10 mouse cellular contexts compared by ENCODE assay signal in genomic region chr11:60465943-60466380, GRCm38 (mm10). TPM values are rescaled to one million over a fixed set of nuclear protein-coding genes. Genes with fewer than 3 reads are reported as not detected.
DNase-seq lines count a peak whose midpoint lies in the region; ATAC-seq and TF ChIP-seq lines count a peak whose summit lies in the region.
"Had no signal": no experiment of that assay in that cellular context is flagged by ENCODE, and none has a peak within 500 bp of the region (broad histone marks: within the 10 kb centered on the region; RNA-seq: fewer than 3 reads in every experiment).

No protein-coding gene starts in this region.

- peak; percentile 51 for TF ChIP-seq CTCF in cortical plate, adult 2 months (IDR thresholded peaks at IDR 0.05; ENCODE audit: extremely low read depth, insufficient read depth, low read length)

- peaks cover 96% of the 10 kb centered on the region for H3K36me3 ChIP-seq in hindbrain, embryonic 10.5 days
- peaks cover 66% of the 10 kb centered on the region for H3K36me3 ChIP-seq in hindbrain, embryonic 16.5 days (ENCODE audit: control insufficient read depth, insufficient read depth, low read length)
- H3K36me3 ChIP-seq in hindbrain, embryonic 13.5 days = peaks cover 97% of the 10 kb centered on the region

- H3K4me3 ChIP-seq in hindbrain, embryonic 10.5 days = no peak overlapping the region
- no peak overlapping the region for H3K4me3 ChIP-seq in hindbrain, embryonic 16.5 days (ENCODE audit: low read length)
- H3K4me3 ChIP-seq in cortical plate, adult 2 months (ENCODE audit: insufficient read depth, low read length) = no peak overlapping the region
- H3K4me3 ChIP-seq in hindbrain, embryonic 13.5 days = no peak overlapping the region
- H3K4me3 ChIP-seq: limb, embryonic 13.5 days; stomach, embryonic 15.5 days had no signal

- peak; percentile 41 for DNase-seq in hindbrain, embryonic 10.5 days (ENCODE audit: low spot score)
- DNase-seq in B cell, adult 2 months = peak; percentile 63 to 67
- DNase-seq in ZHBTc4 (ENCODE audit: low read depth, low spot score) = peak; percentile 82
- peak; percentile 84 for DNase-seq in kidney, postnatal 14 days
- DNase-seq in retina, adult 2 months (ENCODE audit: low read depth, low spot score) = peak; percentile 13

- H3K4me1 ChIP-seq in hindbrain, embryonic 10.5 days (replicated peaks) = no peaks in the 10 kb centered on the region
- H3K4me1 ChIP-seq in hindbrain, embryonic 16.5 days (ENCODE audit: control insufficient read depth, insufficient read depth, low read depth, low read length) = no peaks in the 10 kb centered on the region
- H3K4me1 ChIP-seq in cortical plate, adult 2 months (ENCODE audit: control insufficient read depth, insufficient read depth, low read length) = no peaks in the 10 kb centered on the region
- H3K4me1 ChIP-seq in hindbrain, embryonic 13.5 days (replicated peaks) = no peaks in the 10 kb centered on the region
- H3K4me1 ChIP-seq: limb, embryonic 13.5 days; stomach, embryonic 15.5 days had no signal

- H3K9ac ChIP-seq in hindbrain, embryonic 16.5 days (ENCODE audit: low read depth, low read length) = no peak overlapping the region
- no peak overlapping the region for H3K9ac ChIP-seq in hindbrain, embryonic 13.5 days
- H3K9ac ChIP-seq: limb, embryonic 13.5 days; stomach, embryonic 15.5 days had no signal

- ATAC-seq in hindbrain, embryonic 16.5 days = no peak
- no peak for ATAC-seq in hindbrain, embryonic 13.5 days (ENCODE audit: low FRiP score)

- H3K27ac ChIP-seq in hindbrain, embryonic 10.5 days = no peak overlapping the region
- H3K27ac ChIP-seq in hindbrain, embryonic 16.5 days (ENCODE audit: low read depth, low read length) = no peak overlapping the region
- H3K27ac ChIP-seq in cortical plate, adult 2 months (ENCODE audit: insufficient read depth, low read length) = no peak overlapping the region
- H3K27ac ChIP-seq in hindbrain, embryonic 13.5 days = no peak overlapping the region
- H3K27ac ChIP-seq: limb, embryonic 13.5 days; stomach, embryonic 15.5 days had no signal

- H3K4me2 ChIP-seq in hindbrain, embryonic 16.5 days (ENCODE audit: low read length) = no peak overlapping the region
- no peak overlapping the region for H3K4me2 ChIP-seq in hindbrain, embryonic 13.5 days
- H3K4me2 ChIP-seq: limb, embryonic 13.5 days; stomach, embryonic 15.5 days had no signal

- H3K27me3 ChIP-seq in hindbrain, embryonic 10.5 days (ENCODE audit: insufficient read depth, poor library complexity, severe bottlenecking) = no peaks in the 10 kb centered on the region
- no peaks in the 10 kb centered on the region for H3K27me3 ChIP-seq in hindbrain, embryonic 16.5 days (replicated peaks; ENCODE audit: control insufficient read depth, insufficient read depth, low read length)
- H3K27me3 ChIP-seq in hindbrain, embryonic 13.5 days = no peaks in the 10 kb centered on the region
- H3K27me3 ChIP-seq: limb, embryonic 13.5 days; stomach, embryonic 15.5 days had no signal

- TF ChIP-seq POLR2A in cortical plate, adult 2 months (IDR thresholded peaks at IDR 0.05; ENCODE audit: extremely low read depth, insufficient read depth, low read length) = no peak

- H3K9me3 ChIP-seq in hindbrain, embryonic 10.5 days = no peaks in the 10 kb centered on the region
- no peaks in the 10 kb centered on the region for H3K9me3 ChIP-seq in hindbrain, embryonic 16.5 days (ENCODE audit: control insufficient read depth, low read length)
- no peaks in the 10 kb centered on the region for H3K9me3 ChIP-seq in hindbrain, embryonic 13.5 days
- H3K9me3 ChIP-seq: limb, embryonic 13.5 days; stomach, embryonic 15.5 days had no signal

- WGBS in hindbrain, embryonic 10.5 days = 95% methylated on average over 2 of the region's 2 CpGs
- WGBS in hindbrain, embryonic 16.5 days = 97% methylated on average over 2 of the region's 2 CpGs
- 93% methylated on average over 2 of the region's 2 CpGs for WGBS in hindbrain, embryonic 13.5 days

RNA-seq across cellular contexts. Expression of gene Myo15, which starts 3.2 kb away (rescaled TPM):
- 0.16 and 0.36 TPM in 2 replicates for polyA plus RNA-seq in hindbrain, embryonic 10.5 days (2016; fragmentation: Nextera tagmentation; extraction: Ambion mirVana)
- polyA plus RNA-seq in hindbrain, embryonic 16.5 days (2015; fragmentation: Nextera tagmentation; extraction: Ambion mirVana) = 0.26 and 0.40 TPM in 2 replicates
- polyA plus RNA-seq in cortical plate, adult 2 months (2012; rRNA removed) = 0.25 and 0.31 TPM in 2 replicates
- polyA plus RNA-seq in hindbrain, embryonic 13.5 days (2015; fragmentation: Nextera tagmentation; extraction: Ambion mirVana) = 0.14 TPM in 2 replicates

RNA-seq across cellular contexts. Expression of gene Drg2, which starts 11.6 kb away (rescaled TPM):
- 131 TPM in 2 replicates for polyA plus RNA-seq in hindbrain, embryonic 10.5 days (2016; fragmentation: Nextera tagmentation; extraction: Ambion mirVana)
- polyA plus RNA-seq in hindbrain, embryonic 16.5 days (2015; fragmentation: Nextera tagmentation; extraction: Ambion mirVana) = 100 and 101 TPM in 2 replicates
- polyA plus RNA-seq in cortical plate, adult 2 months (2012; rRNA removed) = 79.6 and 80.2 TPM in 2 replicates
- 86.5 and 92.2 TPM in 2 replicates for polyA plus RNA-seq in hindbrain, embryonic 13.5 days (2015; fragmentation: Nextera tagmentation; extraction: Ambion mirVana)

RNA-seq across cellular contexts. Expression of gene Atpaf2, which starts 47.7 kb away (rescaled TPM):
- polyA plus RNA-seq in hindbrain, embryonic 10.5 days (2016; fragmentation: Nextera tagmentation; extraction: Ambion mirVana) = 43.0 and 51.9 TPM in 2 replicates
- polyA plus RNA-seq in hindbrain, embryonic 16.5 days (2015; fragmentation: Nextera tagmentation; extraction: Ambion mirVana) = 45.9 and 47.6 TPM in 2 replicates
- 28.8 and 29.8 TPM in 2 replicates for polyA plus RNA-seq in cortical plate, adult 2 months (2012; rRNA removed)
- polyA plus RNA-seq in hindbrain, embryonic 13.5 days (2015; fragmentation: Nextera tagmentation; extraction: Ambion mirVana) = 39.6 and 46.6 TPM in 2 replicates

RNA-seq across cellular contexts. Expression of gene Gid4, which starts 49.0 kb away (rescaled TPM):
- polyA plus RNA-seq in hindbrain, embryonic 10.5 days (2016; fragmentation: Nextera tagmentation; extraction: Ambion mirVana) = 26.6 and 30.0 TPM in 2 replicates
- polyA plus RNA-seq in hindbrain, embryonic 16.5 days (2015; fragmentation: Nextera tagmentation; extraction: Ambion mirVana) = 22.2 and 24.7 TPM in 2 replicates
- 45.0 and 46.6 TPM in 2 replicates for polyA plus RNA-seq in cortical plate, adult 2 months (2012; rRNA removed)
- polyA plus RNA-seq in hindbrain, embryonic 13.5 days (2015; fragmentation: Nextera tagmentation; extraction: Ambion mirVana) = 20.7 and 21.7 TPM in 2 replicates

Comparison
In these comparisons a context has a peak if more than half of its experiments do, and no peak if none do; other contexts are left out.
1. DNase-seq: peak in every context shown above with its lines; median percentile 84 in kidney, postnatal 14 days; 82 in ZHBTc4; 65 in B cell, adult 2 months; 41 in hindbrain, embryonic 10.5 days; 13 in retina, adult 2 months.